Mouse (Mus musculus): ENCODE results near the gene Id4.

Gene Id4

GRCm38 (mm10) chr13:48314500-48314899 lies 53.5 kb downstream of the Id4 start:
- in situ Hi-C loops (cut with MboI; ENCODE audit: unreplicated experiment in 2 of 2) = no loop called here
